Mouse (Mus musculus) R1 (cell line): ENCODE results near the gene Dock1.

ENCODE experiments used
- DNase-seq: peaks from one replicate; pipeline ENCODE4 v3.0.0-alpha.2; 2018; ENCODE audit warnings: low read depth, low spot score

Gene Dock1

GRCm38 (mm10) chr7:134821264-134821663 is 150.8 kb downstream of the Dock1 start:
- peak; percentile 10 for DNase-seq

GRCm38 (mm10) chr7:134822006-134822405 is 151.6 kb downstream of the Dock1 start:
- no peak for DNase-seq

- DNase-seq: peak; percentile 6
Observed at GRCm38 (mm10) chr7:134823891-134824290, 153.4 kb downstream of the Dock1 start.

- DNase-seq: no peak
Observed at GRCm38 (mm10) chr7:134840066-134840465, 169.6 kb downstream of the Dock1 start.

GRCm38 (mm10) chr7:134842751-134843150 is 172.3 kb downstream of the Dock1 start:
- DNase-seq: no peak

- DNase-seq: no peak
Observed at GRCm38 (mm10) chr7:134862000-134862399, 191.5 kb downstream of the Dock1 start.

- DNase-seq: peak; percentile 68
Observed at GRCm38 (mm10) chr7:134864175-134864574, 193.7 kb downstream of the Dock1 start.

GRCm38 (mm10) chr7:134872511-134872910 is 202.1 kb downstream of the Dock1 start:
- peak; percentile 84 for DNase-seq

GRCm38 (mm10) chr7:134872981-134873380 is 202.5 kb downstream of the Dock1 start:
- DNase-seq: peak; percentile 78

- DNase-seq: no peak
Observed at GRCm38 (mm10) chr7:134878985-134879384, 208.5 kb downstream of the Dock1 start.

GRCm38 (mm10) chr7:134880431-134880830 is 210.0 kb downstream of the Dock1 start:
- no peak for DNase-seq

- no peak for DNase-seq
Observed at GRCm38 (mm10) chr7:134883516-134883915, 213.1 kb downstream of the Dock1 start.

- no peak for DNase-seq
Observed at GRCm38 (mm10) chr7:134892449-134892871, 222.0 kb downstream of the Dock1 start.

GRCm38 (mm10) chr7:134892972-134893371 is 222.5 kb downstream of the Dock1 start:
- peak; percentile 65 for DNase-seq

GRCm38 (mm10) chr7:134894604-134895003 is 224.2 kb downstream of the Dock1 start:
- DNase-seq: no peak

GRCm38 (mm10) chr7:134899462-134899861 is 229.0 kb downstream of the Dock1 start:
- no peak for DNase-seq

GRCm38 (mm10) chr7:134901992-134902391 is 231.5 kb downstream of the Dock1 start:
- DNase-seq: no peak

- DNase-seq: peak; percentile 95
Observed at GRCm38 (mm10) chr7:134931886-134932285, 261.4 kb downstream of the Dock1 start.

- DNase-seq: peak; percentile 54
Observed at GRCm38 (mm10) chr7:134937471-134937926, 267.0 kb downstream of the Dock1 start.

- DNase-seq: peak; percentile 88
Observed at GRCm38 (mm10) chr7:134937927-134938609, 267.6 kb downstream of the Dock1 start, which contains the start of gene Fam196a. Gene Fam196a, minus strand, starts transcription at chr7:134938430.

- DNase-seq: peak; percentile 52
Observed at GRCm38 (mm10) chr7:134941891-134942290, 271.4 kb downstream of the Dock1 start.

- DNase-seq: no peak
Observed at GRCm38 (mm10) chr7:134943063-134943462, 272.6 kb downstream of the Dock1 start.

GRCm38 (mm10) chr7:134943701-134944100 is 273.2 kb downstream of the Dock1 start:
- no peak for DNase-seq
